ENCODE assay signal across 7 mouse cellular contexts in genomic region chr7:113434286-113434685, GRCm38 (mm10). TPM values are rescaled to one million over a fixed set of nuclear protein-coding genes. Genes with fewer than 3 reads are reported as not detected.
A peak's percentile ranks its signal among the peaks of the same experiment; 100 is the strongest.
DNase-seq lines count a peak whose midpoint lies in the region; ATAC-seq and TF ChIP-seq lines count a peak whose summit lies in the region.

No protein-coding gene starts in this region.

- 26% methylated on average over 4 of the region's 4 CpGs for whole genome bisulfite sequencing in neural tube, embryonic 15.5 days
- 20% methylated on average over 4 of the region's 4 CpGs for WGBS in limb, embryonic 14.5 days

- TF ChIP-seq POLR2A in limb, embryonic 14.5 days (IDR thresholded peaks at IDR 0.05; ENCODE audit: borderline replicate concordance, extremely low read depth, insufficient read depth, insufficient read length) = no peak

- no peak overlapping the region for H3K4me2 ChIP-seq in neural tube, embryonic 15.5 days
- no peak overlapping the region for H3K4me2 ChIP-seq in limb, embryonic 14.5 days (replicated peaks; ENCODE audit: low read depth, low read length, severe bottlenecking)

- no peaks in the 10 kb centered on the region for H3K4me1 ChIP-seq in neural tube, embryonic 15.5 days
- H3K4me1 ChIP-seq in limb, embryonic 14.5 days (ENCODE audit: control insufficient read depth, insufficient read depth, low read length) = no peaks in the 10 kb centered on the region

- no peaks in the 10 kb centered on the region for H3K36me3 ChIP-seq in neural tube, embryonic 15.5 days
- no peaks in the 10 kb centered on the region for H3K36me3 ChIP-seq in limb, embryonic 14.5 days (ENCODE audit: control insufficient read depth, insufficient read depth, low read length)

- no peak overlapping the region for H3K4me3 ChIP-seq in neural tube, embryonic 15.5 days (replicated peaks)
- H3K4me3 ChIP-seq in limb, embryonic 14.5 days (replicated peaks; ENCODE audit: low read length) = no peak overlapping the region

- H3K27me3 ChIP-seq in neural tube, embryonic 15.5 days (replicated peaks) = no peaks in the 10 kb centered on the region
- no peaks in the 10 kb centered on the region for H3K27me3 ChIP-seq in limb, embryonic 14.5 days (ENCODE audit: control insufficient read depth, insufficient read depth, low read length)

- ATAC-seq in neural tube, embryonic 15.5 days (ENCODE audit: low FRiP score) = no peak
- ATAC-seq in limb, embryonic 14.5 days (ENCODE audit: low FRiP score, low read depth) = no peak

- DNase-seq in neural tube, embryonic 10.5 days (ENCODE audit: extremely low spot score, low spot score) = peak; percentile 24
- DNase-seq in ZHBTc4 (ENCODE audit: low read depth, low spot score) = peak; percentile 74
- peak; percentile 44 for DNase-seq in cerebellum, adult 9-10 months
- DNase-seq in induced T-regulatory cell, adult 2 months (ENCODE audit: low read depth) = peak; percentile 66
- peak; percentile 35 for DNase-seq in limb, embryonic 14.5 days (ENCODE audit: low spot score)
- DNase-seq in right cerebral cortex, postnatal 14 days = peak; percentile 65

- H3K9me3 ChIP-seq in neural tube, embryonic 15.5 days (replicated peaks) = no peaks in the 10 kb centered on the region
- no peaks in the 10 kb centered on the region for H3K9me3 ChIP-seq in limb, embryonic 14.5 days (ENCODE audit: control insufficient read depth, low read length)

- H3K27ac ChIP-seq in neural tube, embryonic 15.5 days (replicated peaks) = no peak overlapping the region
- no peak overlapping the region for H3K27ac ChIP-seq in limb, embryonic 14.5 days (replicated peaks; ENCODE audit: low read depth, low read length)

- H3K9ac ChIP-seq in neural tube, embryonic 15.5 days (replicated peaks) = no peak overlapping the region
- no peak overlapping the region for H3K9ac ChIP-seq in limb, embryonic 14.5 days (ENCODE audit: low read depth, low read length, severe bottlenecking)

RNA-seq across cellular contexts. Expression of gene Pth, which starts 45.9 kb away (rescaled TPM):
- polyA plus RNA-seq in neural tube, embryonic 15.5 days (2015; fragmentation: Nextera tagmentation; extraction: Ambion mirVana) = 3.7 TPM in 1 of 2 replicates, not detected in the other
- not detected in 2 replicates for polyA plus RNA-seq in limb, embryonic 14.5 days (2012; rRNA removed)
- polyA plus RNA-seq in limb, embryonic 14.5 days (2014; fragmentation: Nextera tagmentation; extraction: Ambion mirVana) = not detected in 2 replicates

Comparison
In these comparisons a context has a peak if more than half of its experiments do, and no peak if none do; other contexts are left out.
1. DNase-seq: peak in every context shown above with its lines; median percentile 74 in ZHBTc4; 66 in induced T-regulatory cell, adult 2 months; 65 in right cerebral cortex, postnatal 14 days; 44 in cerebellum, adult 9-10 months; 35 in limb, embryonic 14.5 days; 24 in neural tube, embryonic 10.5 days.